Comparison of ENCODE assay signal across 24 mouse cellular contexts in genomic region chr2:45785684-45786083, GRCm38 (mm10).
DNase-seq lines count a peak whose midpoint lies in the region; ATAC-seq and TF ChIP-seq lines count a peak whose summit lies in the region.
"Had no signal": no experiment of that assay in that cellular context is flagged by ENCODE, and none has a peak within 500 bp of the region (broad histone marks: within the 10 kb centered on the region; RNA-seq: fewer than 3 reads in every experiment).

No protein-coding gene starts in this region.

- DNase-seq in kidney, postnatal 25 days = no peak
- no peak for DNase-seq in kidney, postnatal 36 days
- DNase-seq in limb, embryonic 10.5 days (ENCODE audit: low spot score) = no peak
- DNase-seq in limb, embryonic 14.5 days (ENCODE audit: low spot score) = no peak
- DNase-seq: adrenal gland, adult 2 months; adrenal gland, postnatal 10 days; adrenal gland, postnatal 25 days; cerebellum, adult 11 months; cerebellum, adult 18-20 months; cerebellum, adult 8-10 months; cerebellum, adult 9-11 months; cerebellum, postnatal 14 days; cerebellum, postnatal 36 days had no signal

- H3K27ac ChIP-seq in kidney, embryonic 14.5 days (ENCODE audit: low read depth, low read length) = no peak overlapping the region
- H3K27ac ChIP-seq in kidney, embryonic 16.5 days (ENCODE audit: low read length) = no peak overlapping the region
- H3K27ac ChIP-seq in limb, embryonic 13.5 days = no peak overlapping the region
- H3K27ac ChIP-seq in limb, embryonic 10.5 days = no peak overlapping the region
- H3K27ac ChIP-seq in limb, embryonic 14.5 days (replicated peaks; ENCODE audit: low read depth, low read length) = no peak overlapping the region
- H3K27ac ChIP-seq in heart, embryonic 11.5 days (ENCODE audit: low read depth, low read length) = no peak overlapping the region
- H3K27ac ChIP-seq: embryonic facial prominence, embryonic 13.5 days; embryonic facial prominence, embryonic 15.5 days; forebrain, embryonic 10.5 days; forebrain, embryonic 12.5 days had no signal

- TF ChIP-seq POLR2A in limb, embryonic 14.5 days (IDR thresholded peaks at IDR 0.05; ENCODE audit: borderline replicate concordance, extremely low read depth, insufficient read depth, insufficient read length) = no peak

- H3K36me3 ChIP-seq in kidney, embryonic 14.5 days (ENCODE audit: control insufficient read depth, insufficient read depth, low read length) = no peaks in the 10 kb centered on the region
- H3K36me3 ChIP-seq in kidney, embryonic 16.5 days (ENCODE audit: insufficient read depth, low read length) = no peaks in the 10 kb centered on the region
- no peaks in the 10 kb centered on the region for H3K36me3 ChIP-seq in limb, embryonic 13.5 days
- H3K36me3 ChIP-seq in limb, embryonic 10.5 days = no peaks in the 10 kb centered on the region
- H3K36me3 ChIP-seq in limb, embryonic 14.5 days (ENCODE audit: control insufficient read depth, insufficient read depth, low read length) = no peaks in the 10 kb centered on the region
- no peaks in the 10 kb centered on the region for H3K36me3 ChIP-seq in heart, embryonic 11.5 days (ENCODE audit: control insufficient read depth, insufficient read depth, low read length)
- H3K36me3 ChIP-seq: embryonic facial prominence, embryonic 13.5 days; embryonic facial prominence, embryonic 15.5 days; forebrain, embryonic 10.5 days; forebrain, embryonic 12.5 days had no signal

- peak; percentile 89 for ATAC-seq in kidney, embryonic 14.5 days (ENCODE audit: low FRiP score, low TSS enrichment)
- ATAC-seq in kidney, embryonic 16.5 days (ENCODE audit: low FRiP score, low TSS enrichment) = 0 out of 2 replicates have a peak, but pooled peaks have one; percentile 64
- ATAC-seq in limb, embryonic 13.5 days (ENCODE audit: low FRiP score, low read depth) = peak; percentile 71; the same call in 1 of the 2 replicates
- ATAC-seq in limb, embryonic 14.5 days (ENCODE audit: low FRiP score, low read depth) = 0 out of 2 replicates have a peak, but pooled peaks have one; percentile 55
- ATAC-seq in heart, embryonic 11.5 days (replicated peaks; ENCODE audit: insufficient number of reproducible peaks, low FRiP score, low TSS enrichment) = no peak
- ATAC-seq: forebrain, embryonic 14.5 days; forebrain, embryonic 16.5 days had no signal

- no peaks in the 10 kb centered on the region for H3K9me3 ChIP-seq in kidney, embryonic 14.5 days (ENCODE audit: control insufficient read depth, low read length)
- no peaks in the 10 kb centered on the region for H3K9me3 ChIP-seq in kidney, embryonic 16.5 days (ENCODE audit: low read length)
- H3K9me3 ChIP-seq in limb, embryonic 13.5 days = no peaks in the 10 kb centered on the region
- no peaks in the 10 kb centered on the region for H3K9me3 ChIP-seq in limb, embryonic 10.5 days (replicated peaks)
- H3K9me3 ChIP-seq in limb, embryonic 14.5 days (ENCODE audit: control insufficient read depth, low read length) = no peaks in the 10 kb centered on the region
- no peaks in the 10 kb centered on the region for H3K9me3 ChIP-seq in heart, embryonic 11.5 days (replicated peaks; ENCODE audit: control insufficient read depth, low read length)
- H3K9me3 ChIP-seq: embryonic facial prominence, embryonic 13.5 days; embryonic facial prominence, embryonic 15.5 days; forebrain, embryonic 10.5 days; forebrain, embryonic 12.5 days had no signal

- no peaks in the 10 kb centered on the region for H3K27me3 ChIP-seq in kidney, embryonic 14.5 days (ENCODE audit: control insufficient read depth, insufficient read depth, low read length)
- H3K27me3 ChIP-seq in kidney, embryonic 16.5 days (ENCODE audit: insufficient read depth, low read length) = no peaks in the 10 kb centered on the region
- peaks cover 5% of the 10 kb centered on the region for H3K27me3 ChIP-seq in limb, embryonic 13.5 days
- no peaks in the 10 kb centered on the region for H3K27me3 ChIP-seq in limb, embryonic 10.5 days (ENCODE audit: low read depth, poor library complexity, severe bottlenecking)
- H3K27me3 ChIP-seq in limb, embryonic 14.5 days (ENCODE audit: control insufficient read depth, insufficient read depth, low read length) = no peaks in the 10 kb centered on the region
- no peaks in the 10 kb centered on the region for H3K27me3 ChIP-seq in heart, embryonic 11.5 days (ENCODE audit: control insufficient read depth, insufficient read depth, low read length)
- H3K27me3 ChIP-seq: embryonic facial prominence, embryonic 13.5 days; embryonic facial prominence, embryonic 15.5 days; forebrain, embryonic 12.5 days had no signal

- no peak overlapping the region for H3K9ac ChIP-seq in kidney, embryonic 14.5 days (ENCODE audit: low read depth, low read length)
- H3K9ac ChIP-seq in kidney, embryonic 16.5 days (replicated peaks; ENCODE audit: low read length) = no peak overlapping the region
- H3K9ac ChIP-seq in limb, embryonic 13.5 days = no peak overlapping the region
- no peak overlapping the region for H3K9ac ChIP-seq in limb, embryonic 14.5 days (ENCODE audit: low read depth, low read length, severe bottlenecking)
- H3K9ac ChIP-seq in heart, embryonic 11.5 days (ENCODE audit: low read depth, low read length) = no peak overlapping the region
- H3K9ac ChIP-seq: embryonic facial prominence, embryonic 13.5 days; embryonic facial prominence, embryonic 15.5 days; forebrain, embryonic 12.5 days had no signal

- no peak overlapping the region for H3K4me2 ChIP-seq in kidney, embryonic 14.5 days (replicated peaks; ENCODE audit: low read depth, low read length)
- no peak overlapping the region for H3K4me2 ChIP-seq in kidney, embryonic 16.5 days (replicated peaks; ENCODE audit: low read depth, low read length)
- no peak overlapping the region for H3K4me2 ChIP-seq in limb, embryonic 13.5 days (replicated peaks)
- H3K4me2 ChIP-seq in limb, embryonic 14.5 days (replicated peaks; ENCODE audit: low read depth, low read length, severe bottlenecking) = no peak overlapping the region
- no peak overlapping the region for H3K4me2 ChIP-seq in heart, embryonic 11.5 days
- H3K4me2 ChIP-seq: embryonic facial prominence, embryonic 13.5 days; embryonic facial prominence, embryonic 15.5 days; forebrain, embryonic 12.5 days had no signal

- 0 out of 2 replicates have a peak, but pooled peaks cover 2% of the 10 kb centered on the region for H3K4me1 ChIP-seq in kidney, embryonic 14.5 days (ENCODE audit: control insufficient read depth, insufficient read depth, low read length)
- peaks cover 11% of the 10 kb centered on the region; the same call in 1 of the 2 replicates for H3K4me1 ChIP-seq in kidney, embryonic 16.5 days (ENCODE audit: insufficient read depth, low read length)
- peaks cover 7% of the 10 kb centered on the region for H3K4me1 ChIP-seq in limb, embryonic 13.5 days
- H3K4me1 ChIP-seq in limb, embryonic 10.5 days = peaks cover 8% of the 10 kb centered on the region; the same call in 1 of the 2 replicates
- H3K4me1 ChIP-seq in limb, embryonic 14.5 days (ENCODE audit: control insufficient read depth, insufficient read depth, low read length) = no peaks in the 10 kb centered on the region
- no peaks in the 10 kb centered on the region for H3K4me1 ChIP-seq in heart, embryonic 11.5 days (ENCODE audit: control insufficient read depth, insufficient read depth, low read length)

- no peak overlapping the region for H3K4me3 ChIP-seq in kidney, embryonic 14.5 days (ENCODE audit: low read length)
- H3K4me3 ChIP-seq in kidney, embryonic 16.5 days (ENCODE audit: low read length) = no peak overlapping the region
- no peak overlapping the region for H3K4me3 ChIP-seq in limb, embryonic 13.5 days
- H3K4me3 ChIP-seq in limb, embryonic 10.5 days = no peak overlapping the region
- no peak overlapping the region for H3K4me3 ChIP-seq in limb, embryonic 14.5 days (replicated peaks; ENCODE audit: low read length)
- no peak overlapping the region for H3K4me3 ChIP-seq in heart, embryonic 11.5 days (ENCODE audit: low read depth, low read length)
- H3K4me3 ChIP-seq: embryonic facial prominence, embryonic 13.5 days; embryonic facial prominence, embryonic 15.5 days; erythroblast, embryonic 14.5 days; forebrain, embryonic 10.5 days; forebrain, embryonic 12.5 days had no signal

- WGBS in kidney, embryonic 14.5 days = 69% methylated on average over 2 of the region's 2 CpGs
- 54% methylated on average over 2 of the region's 2 CpGs for WGBS in kidney, embryonic 16.5 days
- 71% methylated on average over 2 of the region's 2 CpGs for WGBS in limb, embryonic 13.5 days
- 66% methylated on average over 2 of the region's 2 CpGs for WGBS in limb, embryonic 10.5 days
- WGBS in limb, embryonic 14.5 days = 81% methylated on average over 2 of the region's 2 CpGs
- WGBS in heart, embryonic 11.5 days (ENCODE audit: insufficient replicate concordance) = 73% methylated on average over 2 of the region's 2 CpGs
